Mouse (Mus musculus) kidney, embryonic 16.5 days (tissue): ENCODE results near the gene 1700123O20Rik. TPM values are rescaled to one million over a fixed set of nuclear protein-coding genes. Genes with fewer than 3 reads are reported as not detected.

Experiments
- ATAC-seq: fragments of 200-750 bp; cut with Nextera tagmentation; 2 replicates; pipeline ENCODE4 v1.8.0; 2017; ENCODE audit warnings: moderate TSS enrichment; ENCODE audit not compliant: low FRiP score, low TSS enrichment
- H3K27ac ChIP-seq: fragments of 300-500 bp; sonication (generic); 2 replicates; pipeline ENCODE4 v1.5.1; 2014; ENCODE audit warnings: low read length
- H3K27me3 ChIP-seq: fragments of 300-500 bp; sonication (generic); 2 replicates; pipeline ENCODE4 v1.6.1; 2014; ENCODE audit warnings: low read length, control low read depth, mixed read lengths; ENCODE audit not compliant: insufficient read depth
- H3K36me3 ChIP-seq: fragments of 300-500 bp; sonication (generic); 2 replicates; pipeline ENCODE4 v1.6.1; 2014; ENCODE audit warnings: low read length, control low read depth, mixed read lengths; ENCODE audit not compliant: insufficient read depth
- H3K4me1 ChIP-seq: fragments of 300-500 bp; sonication (generic); 2 replicates; pipeline ENCODE4 v1.6.1; 2014; ENCODE audit warnings: low read length, control low read depth, mixed read lengths; ENCODE audit not compliant: insufficient read depth
- H3K4me2 ChIP-seq: fragments of 300-500 bp; sonication (generic); replicated peaks from 2 replicates; pipeline ENCODE4 v1.6.1; 2014; ENCODE audit warnings: low read depth, low read length
- H3K4me3 ChIP-seq: fragments of 300-500 bp; sonication (generic); 2 replicates; pipeline ENCODE4 v1.5.1; 2014; ENCODE audit warnings: mild to moderate bottlenecking, low read length
- H3K9ac ChIP-seq: fragments of 300-500 bp; sonication (generic); replicated peaks from 2 replicates; pipeline ENCODE4 v1.6.1; 2014; ENCODE audit warnings: low read length
- H3K9me3 ChIP-seq: fragments of 300-500 bp; sonication (generic); 2 replicates; pipeline ENCODE4 v1.6.1; 2016; ENCODE audit warnings: low read length, control low read depth
- WGBS: fragments of 180-500 bp; shearing (Covaris S2); extraction: QIAGEN DNeasy Blood & Tissue Kit; methylation state at CpG from one replicate; pipeline ENCODE4 v1.1.7; 2014; 5-methylcytosine and 5-hydroxymethylcytosine counted together
- polyA plus RNA-seq: library from polyadenylated mRNA; unstranded; fragments of >200 nt; fragmentation: Nextera tagmentation; extraction: Ambion mirVana; gene quantifications from 2 replicates; pipeline ENCODE4 v1.2.1, GENCODE M21; 2015

The 1700123O20Rik gene
- polyA plus RNA-seq, 1 experiment from 2014 or later, result 90.4 TPM

- WGBS, result 90% methylated on average over 8 of the region's 8 CpGs
- no peak for ATAC-seq
- Histone ChIP-seq H3K4me2 (no peak overlapping the region), H3K4me1 (peaks cover 21% of the 10 kb centered on the region), H3K9ac (no peak overlapping the region), H3K27ac (no peak overlapping the region), H3K9me3 (no peaks in the 10 kb centered on the region), H3K4me3 (no peak overlapping the region), H3K27me3 (no peaks in the 10 kb centered on the region), H3K36me3 (peaks cover 92% of the 10 kb centered on the region)
Measured at GRCm38 (mm10) chr14:54646898-54647636, 38.9 kb upstream of the 1700123O20Rik start.

GRCm38 (mm10) chr14:54647900-54648299, 38.1 kb upstream of the 1700123O20Rik start:
- WGBS, result 81% methylated on average over 4 of the region's 4 CpGs
- Histone ChIP-seq H3K4me1 (peaks cover 28% of the 10 kb centered on the region), H3K36me3 (peaks cover 85% of the 10 kb centered on the region), H3K9ac (no peak overlapping the region), H3K27ac (no peak overlapping the region), H3K9me3 (no peaks in the 10 kb centered on the region), H3K27me3 (no peaks in the 10 kb centered on the region), H3K4me3 (no peak overlapping the region), H3K4me2 (no peak overlapping the region)
- no peak for ATAC-seq

DNA sequence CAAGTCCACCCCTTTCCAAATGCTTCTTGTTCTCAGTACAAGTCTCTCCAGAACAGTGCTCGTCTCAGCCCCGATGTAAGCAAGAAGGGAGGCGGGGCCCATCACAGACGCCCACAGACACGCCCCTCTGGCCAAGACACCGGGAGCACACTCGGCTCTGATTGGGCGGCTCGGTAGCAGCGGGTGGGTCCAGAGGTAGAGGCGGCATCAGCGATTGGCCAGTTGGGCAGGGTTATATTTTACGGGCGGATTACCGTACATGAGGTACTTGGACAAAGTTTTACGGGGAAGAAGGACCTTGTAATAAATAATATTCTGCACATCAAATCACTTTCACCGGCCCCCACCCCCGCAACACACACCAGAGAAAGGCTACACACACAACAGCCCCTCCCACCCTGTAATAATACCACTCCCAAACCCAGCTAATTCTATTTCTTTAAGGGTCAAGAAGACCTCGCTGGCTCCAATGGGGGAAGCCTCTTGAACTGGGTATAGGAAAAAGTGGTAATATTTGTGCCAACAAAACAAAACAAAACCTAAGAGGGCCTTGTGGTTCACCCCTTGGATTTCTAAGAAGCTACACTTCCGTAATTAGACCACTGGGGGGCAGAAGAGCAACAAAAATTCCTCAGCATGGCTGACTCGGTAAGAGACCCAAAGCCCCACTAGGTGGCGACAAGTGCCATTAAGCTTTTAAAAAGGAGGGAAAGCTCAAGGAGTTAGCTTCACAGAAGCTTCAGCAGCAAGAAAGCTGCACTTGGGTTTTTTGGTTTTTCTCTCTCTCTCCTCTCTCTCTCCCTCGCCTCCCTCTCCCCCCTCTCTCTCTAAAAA, 35.2 kb upstream of the 1700123O20Rik start:
- Histone ChIP-seq H3K4me3 (no peak overlapping the region), H3K4me1 (peaks cover 32% of the 10 kb centered on the region), H3K9ac (no peak overlapping the region), H3K4me2 (no peak overlapping the region), H3K9me3 (no peaks in the 10 kb centered on the region), H3K27ac (0 out of 2 replicates have a peak overlapping the region, but pooled peaks have one; percentile 48), H3K36me3 (peaks cover 62% of the 10 kb centered on the region), H3K27me3 (no peaks in the 10 kb centered on the region)
- 61% methylated on average over 22 of the region's 23 CpGs for WGBS
- ATAC-seq, result peak; percentile 58

GRCm38 (mm10) chr14:54651556-54651955, 34.5 kb upstream of the 1700123O20Rik start:
- Histone ChIP-seq H3K4me3 (no peak overlapping the region), H3K36me3 (peaks cover 62% of the 10 kb centered on the region)

GRCm38 (mm10) chr14:54652787-54653186, 33.2 kb upstream of the 1700123O20Rik start:
- H3K4me1 ChIP-seq, result peaks cover 32% of the 10 kb centered on the region
- H3K4me3 ChIP-seq, result peak overlapping the region; percentile 70
- H3K27ac ChIP-seq, result peak overlapping the region; percentile 79
- no peak for ATAC-seq
- peaks cover 60% of the 10 kb centered on the region for H3K36me3 ChIP-seq
- no peaks in the 10 kb centered on the region for H3K27me3 ChIP-seq
- no peaks in the 10 kb centered on the region for H3K9me3 ChIP-seq
- WGBS, result 0% methylated on average over 7 of the region's 7 CpGs
- H3K9ac ChIP-seq, result peak overlapping the region; percentile 86
- H3K4me2 ChIP-seq, result peak overlapping the region; percentile 76

More at GRCm38 (mm10) chr14:54651556-54651955, 34.5 kb upstream of the 1700123O20Rik start:
- Histone ChIP-seq H3K4me1 (peaks cover 32% of the 10 kb centered on the region), H3K27me3 (no peaks in the 10 kb centered on the region), H3K9ac (no peak overlapping the region), H3K4me2 (no peak overlapping the region; the same call in 1 of the 2 replicates), H3K27ac (peak overlapping the region; percentile 48; the same call in 1 of the 2 replicates), H3K9me3 (no peaks in the 10 kb centered on the region)
- WGBS, result 80% methylated on average over 4 of the region's 4 CpGs
- ATAC-seq, result no peak

GRCm38 (mm10) chr14:54653496-54653895, 32.5 kb upstream of the 1700123O20Rik start:
- H3K27me3 ChIP-seq, result no peaks in the 10 kb centered on the region
- H3K4me2 ChIP-seq, result peak overlapping the region; percentile 76
- H3K4me3 ChIP-seq, result peak overlapping the region; percentile 70
- 0% methylated on average over 12 of the region's 12 CpGs for WGBS
- H3K9ac ChIP-seq, result peak overlapping the region; percentile 86
- peaks cover 59% of the 10 kb centered on the region for H3K36me3 ChIP-seq
- H3K4me1 ChIP-seq, result peaks cover 32% of the 10 kb centered on the region
- no peaks in the 10 kb centered on the region for H3K9me3 ChIP-seq
- peak overlapping the region; percentile 79 for H3K27ac ChIP-seq
- ATAC-seq, result peak; percentile 89

- no peak overlapping the region for H3K9ac ChIP-seq
- no peaks in the 10 kb centered on the region for H3K4me1 ChIP-seq
- H3K4me3 ChIP-seq, result no peak overlapping the region
- no peak overlapping the region for H3K4me2 ChIP-seq
- no peaks in the 10 kb centered on the region for H3K9me3 ChIP-seq
- H3K36me3 ChIP-seq, result peaks cover 82% of the 10 kb centered on the region
- no peak for ATAC-seq
- no peak overlapping the region for H3K27ac ChIP-seq
- 86% methylated on average over 2 of the region's 2 CpGs for WGBS
- no peaks in the 10 kb centered on the region for H3K27me3 ChIP-seq
Measured at GRCm38 (mm10) chr14:54660009-54660408, 26.0 kb upstream of the 1700123O20Rik start.

GRCm38 (mm10) chr14:54664477-54665222, 21.4 kb upstream of the 1700123O20Rik start:
- 91% methylated on average over 10 of the region's 10 CpGs for WGBS
- no peak overlapping the region for H3K9ac ChIP-seq
- H3K27ac ChIP-seq, result no peak overlapping the region
- no peak overlapping the region for H3K4me2 ChIP-seq
- no peak overlapping the region for H3K4me3 ChIP-seq
- ATAC-seq, result no peak
- no peaks in the 10 kb centered on the region for H3K9me3 ChIP-seq
- no peaks in the 10 kb centered on the region for H3K27me3 ChIP-seq
- no peaks in the 10 kb centered on the region for H3K4me1 ChIP-seq
- peaks cover 83% of the 10 kb centered on the region for H3K36me3 ChIP-seq

- Histone ChIP-seq H3K27ac (no peak overlapping the region), H3K4me1 (no peaks in the 10 kb centered on the region), H3K9ac (no peak overlapping the region), H3K27me3 (no peaks in the 10 kb centered on the region), H3K4me3 (no peak overlapping the region), H3K36me3 (peaks cover 57% of the 10 kb centered on the region), H3K9me3 (no peaks in the 10 kb centered on the region), H3K4me2 (no peak overlapping the region)
- 85% methylated on average over 4 of the region's 4 CpGs for WGBS
- no peak for ATAC-seq
Measured at GRCm38 (mm10) chr14:54669381-54669780, 16.6 kb upstream of the 1700123O20Rik start.
